Mouse (Mus musculus): Measurements from ENCODE around the gene Cdk18. TPM values are rescaled to one million over a fixed set of nuclear protein-coding genes. Genes with fewer than 3 reads are reported as not detected.
"Not testable (repeated sequence)": the region's sequence is repeated elsewhere in the genome, so short reads cannot be mapped to it uniquely, and the experiment has no call there.

Gene Cdk18
- total and polyA plus RNA-seq, 3 experiments = 0.32 to 2.5 (median 1.1) TPM

DNA sequence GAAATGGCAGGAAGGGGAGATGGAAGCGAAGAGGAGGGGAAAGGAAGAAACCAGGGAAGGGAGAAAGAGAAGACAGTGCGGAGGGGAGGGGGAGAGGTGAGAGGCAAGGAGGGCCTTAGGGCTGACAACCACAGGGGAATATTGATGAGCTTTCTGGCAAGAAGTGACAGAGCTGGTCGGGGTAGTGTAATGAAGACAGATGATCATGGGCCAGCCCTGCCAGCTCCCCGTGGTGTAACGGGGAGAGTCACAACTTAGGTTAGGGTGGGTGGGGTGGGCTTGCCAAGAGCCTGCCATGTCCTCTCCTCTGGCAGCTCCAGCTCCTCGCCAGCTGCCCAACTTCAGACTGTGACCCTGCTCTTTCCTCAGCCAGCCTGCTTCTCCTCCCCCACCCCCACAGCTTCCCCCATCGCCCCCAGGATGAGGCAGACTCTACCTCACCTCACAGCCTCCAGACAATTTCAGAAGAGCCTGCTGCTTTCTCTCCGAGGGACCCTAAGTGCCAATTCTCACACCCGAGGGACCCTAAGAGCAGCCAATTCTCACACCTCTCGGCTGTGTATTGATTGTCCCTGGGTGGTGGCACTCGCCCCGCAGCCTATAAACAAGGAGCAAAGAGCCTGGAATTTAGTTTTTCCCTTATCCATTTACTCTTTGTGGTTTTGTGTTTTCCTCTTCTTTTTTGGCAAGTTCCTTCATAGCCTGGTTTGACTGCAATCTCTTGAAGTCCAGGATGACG is 25.5 kb upstream of the Cdk18 start:
- dilution Hi-C loops (cut with MboI; ENCODE audit: extremely low pct_ligation_motif_present, extremely low pct_unique_long_range_greater_than_20kb, low sequenced_read_pairs) = no loop called here

DNA sequence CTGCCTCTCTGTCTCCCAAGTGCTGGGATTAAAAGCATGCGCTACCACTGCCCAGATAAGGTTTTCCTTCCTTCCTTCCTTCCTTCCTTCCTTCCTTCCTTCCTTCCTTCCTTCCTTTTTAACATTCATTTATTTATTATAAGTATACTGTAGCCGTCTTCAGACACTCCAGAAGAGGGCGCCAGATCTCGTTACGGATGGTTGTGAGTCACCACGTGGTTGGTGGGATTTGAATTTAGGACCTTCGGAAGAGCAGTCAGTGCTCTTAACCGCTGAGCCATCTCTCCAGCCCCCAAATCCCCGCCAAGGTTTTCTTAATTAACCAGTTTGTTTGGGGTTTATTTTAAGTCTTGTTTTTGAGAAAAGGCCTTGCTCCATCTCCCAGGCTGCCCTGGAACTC is 23.1 kb upstream of the Cdk18 start:
- H3K4me2 ChIP-seq (ENCODE audit: insufficient read depth, low read depth, poor library complexity, severe bottlenecking); H3K36me3 ChIP-seq (replicated peaks in 1 of 2; ENCODE audit: control insufficient read depth in 1 of 2, insufficient read depth in 1 of 2, low read length in 1 of 2); H3K79me2 ChIP-seq (replicated peaks; ENCODE audit: control insufficient read depth, extremely low read depth, insufficient read depth, poor library complexity, severe bottlenecking); H3K4me1 ChIP-seq (ENCODE audit: control insufficient read depth in 1 of 2, insufficient read depth in 2 of 2); H3K27ac ChIP-seq (ENCODE audit: insufficient read depth, low read depth); H3K4me3 ChIP-seq (replicated peaks in 1 of 3; ENCODE audit: low read depth in 2 of 3, low read length in 2 of 3, poor library complexity in 1 of 3); H3K9ac ChIP-seq (ENCODE audit: insufficient read depth, low read depth); H3K9me3 ChIP-seq (replicated peaks; ENCODE audit: low read length); dilution Hi-C loops (cut with MboI; ENCODE audit: extremely low pct_ligation_motif_present, extremely low pct_unique_long_range_greater_than_20kb, low sequenced_read_pairs); DNase-seq (ENCODE audit: extremely low read depth): not testable (repeated sequence)
- TF ChIP-seq MYC (IDR thresholded peaks at IDR 0.05; ENCODE audit: low read depth, low read length) = peak; percentile 66
- peak; percentile 40 for TF ChIP-seq SMC3 (IDR thresholded peaks at IDR 0.05; ENCODE audit: low read depth, low read length)
- TF ChIP-seq RAD21 (IDR thresholded peaks at IDR 0.05; ENCODE audit: low read depth, low read length) = peak; percentile 12
- TF ChIP-seq CTCF (conservative IDR thresholded peaks at IDR 0.05 in 1 of 2, IDR thresholded peaks at IDR 0.05 in 1 of 2; ENCODE audit: low read depth in 2 of 2, low read length in 2 of 2) = peak in 1 of 2 experiments; percentile 48; a peak in 2 of 4 replicates
- in situ Hi-C loops (cut with MboI; ENCODE audit: low pct_ligation_motif_present, low pct_unique_long_range_greater_than_20kb, low sequenced_read_pairs) = loop anchor here (10.0 kb wide), 1 partner anchor 52 kb away; no protein-coding TSS in a partner anchor
- H3K27me3 ChIP-seq (replicated peaks) = peaks cover 78% of the 10 kb centered on the region

More for the DNA sequence above, 25.5 kb upstream of the Cdk18 start:
- peaks cover 3% of the 10 kb centered on the region for H3K9me3 ChIP-seq (replicated peaks; ENCODE audit: low read length)
- no peak overlapping the region for H3K4me2 ChIP-seq (ENCODE audit: insufficient read depth, low read depth, poor library complexity, severe bottlenecking)
- TF ChIP-seq MYC (IDR thresholded peaks at IDR 0.05; ENCODE audit: low read depth, low read length) (no peak), ZNF384 (IDR thresholded peaks at IDR 0.05; ENCODE audit: low read depth, low read length) (no peak), CHD1 (IDR thresholded peaks at IDR 0.05; ENCODE audit: low read depth, low read length) (no peak), POLR2AphosphoS2 (IDR thresholded peaks at IDR 0.05; ENCODE audit: low read depth, low read length) (no peak), JUND (conservative IDR thresholded peaks at IDR 0.05; ENCODE audit: low read depth, low read length) (no peak), USF1 (IDR thresholded peaks at IDR 0.05; ENCODE audit: low read depth, low read length) (no peak), RAD21 (IDR thresholded peaks at IDR 0.05; ENCODE audit: low read depth, low read length) (no peak), E2F4 (IDR thresholded peaks at IDR 0.05; ENCODE audit: insufficient replicate concordance, low read depth, low read length) (no peak), SMC3 (IDR thresholded peaks at IDR 0.05; ENCODE audit: low read depth, low read length) (no peak), EP300 (IDR thresholded peaks at IDR 0.05; ENCODE audit: low read length) (no peak), TCF12 (IDR thresholded peaks at IDR 0.05; ENCODE audit: low read depth, low read length) (no peak), ETS1 (conservative IDR thresholded peaks at IDR 0.05; ENCODE audit: low read depth, low read length) (no peak), SIN3A (IDR thresholded peaks at IDR 0.05; ENCODE audit: low read length) (no peak), CTCF (conservative IDR thresholded peaks at IDR 0.05 in 1 of 2, IDR thresholded peaks at IDR 0.05 in 1 of 2; ENCODE audit: low read depth in 2 of 2, low read length in 2 of 2) (no peak), HCFC1 (IDR thresholded peaks at IDR 0.05; ENCODE audit: low read depth, low read length) (no peak), RCOR1 (conservative IDR thresholded peaks at IDR 0.05; ENCODE audit: low read depth, low read length) (no peak)
- no peak overlapping the region for H3K4me3 ChIP-seq (replicated peaks in 1 of 3; ENCODE audit: low read depth in 2 of 3, low read length in 2 of 3, poor library complexity in 1 of 3)
- no peak overlapping the region for H3K9ac ChIP-seq (ENCODE audit: insufficient read depth, low read depth)
- no peak for DNase-seq (ENCODE audit: extremely low read depth)
- in situ Hi-C loops (cut with MboI; ENCODE audit: low pct_ligation_motif_present, low pct_unique_long_range_greater_than_20kb, low sequenced_read_pairs) = loop anchor here (10.0 kb wide), 1 partner anchor 50 kb away; no protein-coding TSS in a partner anchor
- no peaks in the 10 kb centered on the region for H3K36me3 ChIP-seq (replicated peaks in 1 of 2; ENCODE audit: control insufficient read depth in 1 of 2, insufficient read depth in 1 of 2, low read length in 1 of 2)
- H3K79me2 ChIP-seq (replicated peaks; ENCODE audit: control insufficient read depth, extremely low read depth, insufficient read depth, poor library complexity, severe bottlenecking) = no peaks in the 10 kb centered on the region
- peaks cover 72% of the 10 kb centered on the region for H3K27me3 ChIP-seq (replicated peaks)
- no peak overlapping the region for H3K27ac ChIP-seq (ENCODE audit: insufficient read depth, low read depth)
- H3K4me1 ChIP-seq (ENCODE audit: control insufficient read depth in 1 of 2, insufficient read depth in 2 of 2) = peaks cover 0 to 7% of the 10 kb centered on the region in 2 experiments; a peak in 2 of 4 replicates

Measured in CH12.LX (cell line).